Mouse (Mus musculus): ENCODE results near the gene Spata22.

- no peak for TF ChIP-seq CTCF (conservative IDR thresholded peaks at IDR 0.05; ENCODE audit: insufficient read depth, insufficient read length, low read depth, low read length)
- no peak for TF ChIP-seq POLR2A (IDR thresholded peaks at IDR 0.05; ENCODE audit: low read depth, low read length)
Observed at GRCm38 (mm10) chr11:73326485-73326886, 3.1 kb upstream of the Spata22 start.
